Mouse (Mus musculus): ENCODE data around the gene Olfr594. TPM values are rescaled to one million over a fixed set of nuclear protein-coding genes. Genes with fewer than 3 reads are reported as not detected.

The Olfr594 gene
- not detected in 2 replicates for polyA plus RNA-seq (2015; fragmentation: Nextera tagmentation; extraction: Ambion mirVana)

GRCm38 (mm10) chr7:103216696-103217095 lies at the start of gene Olfr594:
Gene Olfr594, plus strand, starts transcription at chr7:103216996.

DNA sequence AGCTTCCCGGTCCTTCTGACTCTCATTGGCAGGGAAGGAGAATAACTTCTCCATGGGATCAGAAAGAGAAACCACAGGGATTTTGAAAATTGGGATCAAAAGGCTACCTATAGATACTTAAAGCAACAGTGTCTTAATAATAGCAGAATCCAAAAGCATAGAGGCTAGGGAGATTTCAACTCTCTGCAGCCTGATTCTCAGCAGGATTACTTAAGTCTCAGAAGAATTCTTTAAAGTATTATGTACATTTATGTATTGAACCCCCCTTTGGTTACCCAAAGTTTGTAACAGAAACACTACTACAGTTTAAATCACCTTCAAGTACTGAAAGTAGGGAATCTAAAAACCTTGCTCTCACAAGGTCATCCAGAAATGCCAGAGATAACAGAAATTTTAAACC lies 38.6 kb upstream of the Olfr594 start, which contains the start of gene Olfr591:
Gene Olfr591 (minus strand): TSS at position 101 of the 400 bp plus-strand sequence.

DNA sequence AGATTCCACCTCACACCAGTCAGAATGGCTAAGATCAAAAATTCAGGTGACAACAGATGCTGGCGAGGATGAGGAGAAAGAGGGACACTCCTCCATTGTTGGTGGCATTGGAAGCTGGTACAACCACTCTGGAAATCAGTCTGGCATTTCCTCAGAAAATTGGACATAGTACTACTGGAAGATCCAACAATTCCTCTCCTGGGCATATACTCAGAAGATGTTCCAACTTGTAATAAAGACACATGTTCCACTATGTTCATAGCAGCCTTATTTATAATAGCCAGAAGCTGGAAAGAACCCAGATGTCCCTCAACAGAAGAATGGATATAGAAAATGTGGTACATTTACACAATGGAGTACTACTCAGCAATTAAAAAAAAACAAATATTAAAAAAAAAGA lies 32.3 kb upstream of the Olfr594 start, which contains the start of gene Olfr592:
Gene Olfr592 (plus strand): TSS at position 301 of the 400 bp plus-strand sequence.

DNA sequence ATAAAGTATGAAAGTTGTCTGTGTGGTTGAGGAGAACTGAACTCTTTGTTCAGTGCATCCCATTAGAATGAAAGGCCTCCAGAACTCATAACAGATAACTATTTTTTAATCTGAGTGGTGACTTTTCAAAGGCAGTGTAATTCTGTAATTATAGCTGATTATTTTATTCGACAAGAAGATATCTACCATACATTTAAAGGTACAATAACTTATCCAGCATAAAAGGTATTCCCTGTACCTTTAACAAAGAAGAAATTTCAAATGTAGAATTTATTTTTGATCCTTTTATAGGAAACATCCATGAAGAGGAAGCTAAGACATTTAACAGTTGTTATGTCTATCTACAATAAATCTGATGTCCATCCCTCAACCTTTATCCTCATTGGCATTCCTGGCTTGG lies 5.2 kb upstream of the Olfr594 start, which contains the start of gene Olfr593:
Gene Olfr593 (plus strand): TSS at position 301 of the 400 bp plus-strand sequence.

DNA sequence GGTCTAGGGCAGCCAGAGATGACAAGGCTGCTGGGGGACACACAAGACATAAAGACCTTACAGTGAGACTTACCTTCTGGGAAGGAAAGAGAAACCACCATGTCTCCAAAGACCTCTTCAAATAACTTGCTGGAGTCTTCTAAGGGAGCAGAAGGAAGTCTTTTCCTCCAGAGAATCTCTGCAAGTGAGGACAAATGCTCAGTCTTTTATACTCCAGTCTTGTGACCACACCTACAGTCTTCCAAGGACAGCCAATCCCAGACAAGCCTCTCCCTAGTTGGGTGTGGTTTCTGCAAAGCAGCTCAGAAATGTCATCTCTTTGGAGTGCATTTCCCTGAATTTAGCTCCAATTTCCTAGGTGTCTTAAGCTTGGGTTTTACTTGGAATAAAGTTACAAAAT lies 35.6 kb downstream of the Olfr594 start, which contains the start of gene Usp17ld:
Gene Usp17ld (minus strand): TSS at position 101 of the 400 bp plus-strand sequence.

Small RNA genes within 50 kb of the gene (microRNA-seq; reads per million reads assigned to microRNA genes)
- gene Gm23550 (not detected), gene Gm25171 (not detected)

Other genes starting within 250 kb of the Olfr594 start
- not detected in 2 replicates for gene Olfr577, start 241.1 kb upstream of the Olfr594 start, polyA plus RNA-seq (2015; fragmentation: Nextera tagmentation; extraction: Ambion mirVana)
- not detected in 2 replicates for gene Olfr578, start 227.7 kb upstream of the Olfr594 start, polyA plus RNA-seq (2015; fragmentation: Nextera tagmentation; extraction: Ambion mirVana)
- not detected in 2 replicates for gene Olfr582, start 179.0 kb upstream of the Olfr594 start, polyA plus RNA-seq (2015; fragmentation: Nextera tagmentation; extraction: Ambion mirVana)
- not detected in 2 replicates for gene Olfr583, start 165.7 kb upstream of the Olfr594 start, polyA plus RNA-seq (2015; fragmentation: Nextera tagmentation; extraction: Ambion mirVana)
- not detected in 2 replicates for gene Olfr584, start 135.1 kb upstream of the Olfr594 start, polyA plus RNA-seq (2015; fragmentation: Nextera tagmentation; extraction: Ambion mirVana)
- gene Olfr585, start 119.3 kb upstream of the Olfr594 start, polyA plus RNA-seq (2015; fragmentation: Nextera tagmentation; extraction: Ambion mirVana), result not detected in 2 replicates
- gene Olfr586, start 91.4 kb upstream of the Olfr594 start, polyA plus RNA-seq (2015; fragmentation: Nextera tagmentation; extraction: Ambion mirVana), result not detected in 2 replicates
- gene Olfr588-ps1, start 76.1 kb upstream of the Olfr594 start, polyA plus RNA-seq (2015; fragmentation: Nextera tagmentation; extraction: Ambion mirVana), result not detected in 2 replicates
- gene Olfr589, start 60.6 kb upstream of the Olfr594 start, polyA plus RNA-seq (2015; fragmentation: Nextera tagmentation; extraction: Ambion mirVana), result not detected in 2 replicates
- not detected in 2 replicates for gene Olfr591, start 38.7 kb upstream of the Olfr594 start, polyA plus RNA-seq (2015; fragmentation: Nextera tagmentation; extraction: Ambion mirVana)
- not detected in 2 replicates for gene Olfr592, start 32.2 kb upstream of the Olfr594 start, polyA plus RNA-seq (2015; fragmentation: Nextera tagmentation; extraction: Ambion mirVana)
- gene Olfr593, start 5.1 kb upstream of the Olfr594 start, polyA plus RNA-seq (2015; fragmentation: Nextera tagmentation; extraction: Ambion mirVana), result not detected in 2 replicates
- not detected in 2 replicates for gene Usp17ld, start 35.5 kb downstream of the Olfr594 start, polyA plus RNA-seq (2015; fragmentation: Nextera tagmentation; extraction: Ambion mirVana)
- not detected in 2 replicates for gene Olfr596, start 88.7 kb downstream of the Olfr594 start, polyA plus RNA-seq (2015; fragmentation: Nextera tagmentation; extraction: Ambion mirVana)
- not detected in 2 replicates for gene Olfr597, start 99.3 kb downstream of the Olfr594 start, polyA plus RNA-seq (2015; fragmentation: Nextera tagmentation; extraction: Ambion mirVana)
- gene Olfr598, start 106.6 kb downstream of the Olfr594 start, polyA plus RNA-seq (2015; fragmentation: Nextera tagmentation; extraction: Ambion mirVana), result not detected in 2 replicates
- gene Olfr599, start 118.9 kb downstream of the Olfr594 start, polyA plus RNA-seq (2015; fragmentation: Nextera tagmentation; extraction: Ambion mirVana), result not detected in 2 replicates
- not detected in 2 replicates for gene Olfr600, start 132.7 kb downstream of the Olfr594 start, polyA plus RNA-seq (2015; fragmentation: Nextera tagmentation; extraction: Ambion mirVana)
- gene Olfr601, start 145.7 kb downstream of the Olfr594 start, polyA plus RNA-seq (2015; fragmentation: Nextera tagmentation; extraction: Ambion mirVana), result not detected in 2 replicates
- gene Olfr603, start 169.2 kb downstream of the Olfr594 start, polyA plus RNA-seq (2015; fragmentation: Nextera tagmentation; extraction: Ambion mirVana), result not detected in 2 replicates
- gene Usp17lc, start 198.1 kb downstream of the Olfr594 start, polyA plus RNA-seq (2015; fragmentation: Nextera tagmentation; extraction: Ambion mirVana), result not detected in 2 replicates
- gene Olfr605, start 228.4 kb downstream of the Olfr594 start, polyA plus RNA-seq (2015; fragmentation: Nextera tagmentation; extraction: Ambion mirVana), result not detected in 2 replicates
- gene Olfr606, start 232.1 kb downstream of the Olfr594 start, polyA plus RNA-seq (2015; fragmentation: Nextera tagmentation; extraction: Ambion mirVana), result not detected in 2 replicates
- not detected in 2 replicates for gene Olfr607, start 247.2 kb downstream of the Olfr594 start, polyA plus RNA-seq (2015; fragmentation: Nextera tagmentation; extraction: Ambion mirVana)